In genomic region chr7:27452206-27452770, GRCm38 (mm10) we compare ENCODE assay signal across 28 mouse cellular contexts. TPM values are rescaled to one million over a fixed set of nuclear protein-coding genes. Genes with fewer than 3 reads are reported as not detected.
DNase-seq lines count a peak whose midpoint lies in the region; ATAC-seq and TF ChIP-seq lines count a peak whose summit lies in the region.
"Had no signal": no experiment of that assay in that cellular context is flagged by ENCODE, and none has a peak within 500 bp of the region (broad histone marks: within the 10 kb centered on the region; RNA-seq: fewer than 3 reads in every experiment).

No protein-coding gene starts in this region.

- H3K4me2 ChIP-seq in liver, embryonic 12.5 days: peak overlapping the region; percentile 74
- no peak overlapping the region for H3K4me2 ChIP-seq in lung, postnatal 0 days (replicated peaks; ENCODE audit: low read depth, low read length)
- H3K4me2 ChIP-seq: embryonic facial prominence, embryonic 15.5 days; midbrain, embryonic 12.5 days had no signal

- peak overlapping the region; percentile 70 for H3K4me3 ChIP-seq in erythroblast, embryonic 14.5 days (replicated peaks)
- H3K4me3 ChIP-seq in liver, embryonic 12.5 days: peak overlapping the region; percentile 82
- no peak overlapping the region for H3K4me3 ChIP-seq in lung, postnatal 0 days (ENCODE audit: low read depth, low read length)
- H3K4me3 ChIP-seq: embryonic facial prominence, embryonic 15.5 days; forebrain, embryonic 10.5 days; heart, adult 2 months; hindbrain, embryonic 10.5 days; limb, embryonic 10.5 days; midbrain, embryonic 12.5 days had no signal

- H3K27ac ChIP-seq in liver, embryonic 12.5 days: peak overlapping the region; percentile 84
- no peak overlapping the region for H3K27ac ChIP-seq in lung, postnatal 0 days (ENCODE audit: low read length)
- H3K27ac ChIP-seq: embryonic facial prominence, embryonic 15.5 days; forebrain, embryonic 10.5 days; heart, adult 2 months; hindbrain, embryonic 10.5 days; hindbrain, postnatal 0 days; limb, embryonic 10.5 days; midbrain, embryonic 12.5 days had no signal

- H3K9ac ChIP-seq in liver, embryonic 12.5 days: peak overlapping the region; percentile 95
- H3K9ac ChIP-seq in lung, postnatal 0 days (replicated peaks; ENCODE audit: low read depth): no peak overlapping the region
- H3K9ac ChIP-seq: embryonic facial prominence, embryonic 15.5 days; midbrain, embryonic 12.5 days had no signal

- ATAC-seq in erythroblast, adult 5-6 weeks (replicated peaks; ENCODE audit: low FRiP score, poor library complexity, severe bottlenecking): no peak
- ATAC-seq in liver, embryonic 12.5 days: no peak
- no peak for ATAC-seq in lung, postnatal 0 days
- ATAC-seq: forebrain, embryonic 16.5 days; hindbrain, postnatal 0 days; intestine, embryonic 16.5 days had no signal

- H3K36me3 ChIP-seq in erythroblast, embryonic 14.5 days (ENCODE audit: control insufficient read depth): peaks cover 87% of the 10 kb centered on the region
- H3K36me3 ChIP-seq in liver, embryonic 12.5 days: peaks cover 76% of the 10 kb centered on the region
- no peaks in the 10 kb centered on the region for H3K36me3 ChIP-seq in lung, postnatal 0 days (ENCODE audit: insufficient read depth, low read length)
- H3K36me3 ChIP-seq: embryonic facial prominence, embryonic 15.5 days; forebrain, embryonic 10.5 days; hindbrain, embryonic 10.5 days; limb, embryonic 10.5 days; midbrain, embryonic 12.5 days had no signal

- H3K27me3 ChIP-seq in erythroblast, embryonic 14.5 days (ENCODE audit: control insufficient read depth): peaks cover 2% of the 10 kb centered on the region
- peaks cover 1% of the 10 kb centered on the region for H3K27me3 ChIP-seq in liver, embryonic 12.5 days (replicated peaks)
- H3K27me3 ChIP-seq in lung, postnatal 0 days (replicated peaks; ENCODE audit: insufficient read depth, low read length): no peaks in the 10 kb centered on the region
- H3K27me3 ChIP-seq: embryonic facial prominence, embryonic 15.5 days had no signal

- peak; percentile 26 to 34 for DNase-seq in kidney, postnatal 36 days
- no peak for DNase-seq in kidney, adult 18-20 months
- peak; percentile 49 for DNase-seq in yolk sac, embryonic 10.5 days (ENCODE audit: low spot score)
- DNase-seq in lung, postnatal 0 days (ENCODE audit: low spot score): no peak
- DNase-seq: adrenal gland, postnatal 14 days; cerebellum, adult 9-11 months; gastrocnemius, postnatal 14 days; heart, adult 2 months; heart, postnatal 10 days; kidney, postnatal 10 days; lung, adult 18-20 months; lung, postnatal 14 days; right cerebral cortex, postnatal 14 days; spleen, adult 18-20 months; thymus, postnatal 14 days had no signal

- H3K9me3 ChIP-seq in erythroblast, embryonic 14.5 days (ENCODE audit: control insufficient read depth, low read length): no peaks in the 10 kb centered on the region
- no peaks in the 10 kb centered on the region for H3K9me3 ChIP-seq in liver, embryonic 12.5 days (replicated peaks)
- no peaks in the 10 kb centered on the region for H3K9me3 ChIP-seq in lung, postnatal 0 days (ENCODE audit: low read length)
- H3K9me3 ChIP-seq: embryonic facial prominence, embryonic 15.5 days; forebrain, embryonic 10.5 days; hindbrain, embryonic 10.5 days; limb, embryonic 10.5 days; midbrain, embryonic 12.5 days had no signal

- WGBS in liver, embryonic 12.5 days (ENCODE audit: insufficient replicate concordance): 67% methylated on average over 13 of the region's 13 CpGs
- WGBS in lung, postnatal 0 days: 47% methylated on average over 13 of the region's 13 CpGs

- peaks cover 80% of the 10 kb centered on the region for H3K4me1 ChIP-seq in erythroblast, embryonic 14.5 days (ENCODE audit: control insufficient read depth)
- peaks cover 85% of the 10 kb centered on the region for H3K4me1 ChIP-seq in liver, embryonic 12.5 days
- H3K4me1 ChIP-seq in lung, postnatal 0 days (ENCODE audit: insufficient read depth, low read depth, low read length): no peaks in the 10 kb centered on the region

- no peak for TF ChIP-seq CTCF in lung, postnatal 0 days (IDR thresholded peaks at IDR 0.05)

- TF ChIP-seq EP300 in lung, postnatal 0 days (IDR thresholded peaks at IDR 0.05): no peak

RNA-seq across cellular contexts. Expression of gene Blvrb, which starts 4.5 kb away (rescaled TPM):
- 842 and 917 TPM in 2 replicates for polyA plus RNA-seq in erythroblast, embryonic 14.5 days (2012)
- 379 and 403 TPM in 2 replicates for total RNA-seq in erythroblast, adult 5-6 weeks (2015; ENCODE audit: low replicate concordance)
- total RNA-seq in erythroblast, adult 5-6 weeks (2017; ENCODE audit: low replicate concordance): 431 and 604 TPM in 2 replicates
- 895 and 897 TPM in 2 replicates for polyA plus RNA-seq in liver, embryonic 12.5 days (2016; fragmentation: Nextera tagmentation; extraction: Ambion mirVana)
- polyA plus RNA-seq in lung, postnatal 0 days (2015; fragmentation: Nextera tagmentation; extraction: Ambion mirVana): 61.7 and 63.4 TPM in 2 replicates

RNA-seq across cellular contexts. Expression of gene Sptbn4, which starts 4.8 kb away (rescaled TPM):
- polyA plus RNA-seq in erythroblast, embryonic 14.5 days (2012): 0.01 and 0.02 TPM in 2 replicates
- total RNA-seq in erythroblast, adult 5-6 weeks (2015; ENCODE audit: low replicate concordance): 0.42 TPM in 1 of 2 replicates, not detected in the other
- total RNA-seq in erythroblast, adult 5-6 weeks (2017; ENCODE audit: low replicate concordance): 0.17 and 0.28 TPM in 2 replicates
- polyA plus RNA-seq in liver, embryonic 12.5 days (2016; fragmentation: Nextera tagmentation; extraction: Ambion mirVana): 0.11 and 0.12 TPM in 2 replicates
- 0.20 and 0.21 TPM in 2 replicates for polyA plus RNA-seq in lung, postnatal 0 days (2015; fragmentation: Nextera tagmentation; extraction: Ambion mirVana)
- total RNA-seq: common myeloid progenitor, adult 5-6 weeks; monocyte, adult 5-6 weeks had no signal

RNA-seq across cellular contexts. Expression of gene Sertad3, which starts 21.3 kb away (rescaled TPM):
- polyA plus RNA-seq in erythroblast, embryonic 14.5 days (2012): 9.6 and 9.9 TPM in 2 replicates
- 31.8 and 57.3 TPM in 2 replicates for total RNA-seq in erythroblast, adult 5-6 weeks (2015; ENCODE audit: low replicate concordance)
- total RNA-seq in erythroblast, adult 5-6 weeks (2017; ENCODE audit: low replicate concordance): 56.2 and 61.8 TPM in 2 replicates
- polyA plus RNA-seq in liver, embryonic 12.5 days (2016; fragmentation: Nextera tagmentation; extraction: Ambion mirVana): 24.6 and 26.3 TPM in 2 replicates
- polyA plus RNA-seq in lung, postnatal 0 days (2015; fragmentation: Nextera tagmentation; extraction: Ambion mirVana): 33.0 TPM in 2 replicates

RNA-seq across cellular contexts. Expression of gene Sertad1, which starts 34.4 kb away (rescaled TPM):
- 17.9 and 18.5 TPM in 2 replicates for polyA plus RNA-seq in erythroblast, embryonic 14.5 days (2012)
- 26.5 and 34.1 TPM in 2 replicates for total RNA-seq in erythroblast, adult 5-6 weeks (2015; ENCODE audit: low replicate concordance)
- 26.2 and 30.5 TPM in 2 replicates for total RNA-seq in erythroblast, adult 5-6 weeks (2017; ENCODE audit: low replicate concordance)
- polyA plus RNA-seq in liver, embryonic 12.5 days (2016; fragmentation: Nextera tagmentation; extraction: Ambion mirVana): 19.5 and 20.9 TPM in 2 replicates
- 79.4 and 79.6 TPM in 2 replicates for polyA plus RNA-seq in lung, postnatal 0 days (2015; fragmentation: Nextera tagmentation; extraction: Ambion mirVana)

RNA-seq across cellular contexts. Expression of gene Prx, which starts 46.8 kb away (rescaled TPM):
- polyA plus RNA-seq in erythroblast, embryonic 14.5 days (2012): 0.41 TPM in 2 replicates
- total RNA-seq in erythroblast, adult 5-6 weeks (2015; ENCODE audit: low replicate concordance): not detected in 2 replicates
- total RNA-seq in erythroblast, adult 5-6 weeks (2017; ENCODE audit: low replicate concordance): 0.28 and 0.43 TPM in 2 replicates
- polyA plus RNA-seq in liver, embryonic 12.5 days (2016; fragmentation: Nextera tagmentation; extraction: Ambion mirVana): 0.91 and 1.2 TPM in 2 replicates
- polyA plus RNA-seq in lung, postnatal 0 days (2015; fragmentation: Nextera tagmentation; extraction: Ambion mirVana): 73.2 and 75.2 TPM in 2 replicates

Comparison
In these comparisons a context has a peak if more than half of its experiments do, and no peak if none do; other contexts are left out.
1. DNase-seq: peak in kidney, postnatal 36 days (2 of 2) and yolk sac, embryonic 10.5 days (single experiment); none in kidney, adult 18-20 months (single experiment) and lung, postnatal 0 days (single experiment).
2. RNA of gene Blvrb, which starts 4.5 kb away (polyA plus RNA-seq): 895 to 897 TPM in liver, embryonic 12.5 days and 842 to 917 TPM in erythroblast, embryonic 14.5 days; 61.7 to 63.4 TPM in lung, postnatal 0 days; every median in the first group is over 10 times any median in the second.